Mouse (Mus musculus): ENCODE data around the gene Cab39l. TPM values are rescaled to one million over a fixed set of nuclear protein-coding genes. Genes with fewer than 3 reads are reported as not detected.

Gene Cab39l
- total and polyA plus RNA-seq, 3 experiments = 19.9 to 49.2 (median 33.1) TPM

GRCm38 (mm10) chr14:59625806-59626364 lies 185.1 kb downstream of the Cab39l start:
- Histone ChIP-seq H3K9ac (ENCODE audit: insufficient read depth, low read depth) (no peak overlapping the region), H3K36me3 (replicated peaks in 1 of 2; ENCODE audit: control insufficient read depth in 1 of 2, insufficient read depth in 1 of 2, low read length in 1 of 2) (no peaks in the 10 kb centered on the region), H3K4me2 (ENCODE audit: insufficient read depth, low read depth, poor library complexity, severe bottlenecking) (no peak overlapping the region), H3K4me3 (replicated peaks in 1 of 3; ENCODE audit: low read depth in 2 of 3, low read length in 2 of 3, poor library complexity in 1 of 3) (no peak overlapping the region), H3K79me2 (replicated peaks; ENCODE audit: control insufficient read depth, extremely low read depth, insufficient read depth, poor library complexity, severe bottlenecking) (no peaks in the 10 kb centered on the region), H3K27me3 (replicated peaks) (peaks cover 2% of the 10 kb centered on the region), H3K9me3 (replicated peaks; ENCODE audit: low read length) (no peaks in the 10 kb centered on the region), H3K4me1 (ENCODE audit: control insufficient read depth in 1 of 2, insufficient read depth in 2 of 2) (peaks cover 6 to 7% of the 10 kb centered on the region in 2 experiments), H3K27ac (ENCODE audit: insufficient read depth, low read depth) (no peak overlapping the region)
- TF ChIP-seq MXI1 (IDR thresholded peaks at IDR 0.05; ENCODE audit: low read depth, low read length) = no peak
- no peak for TF ChIP-seq PAX5 (IDR thresholded peaks at IDR 0.05; ENCODE audit: low read length)
- TF ChIP-seq ZC3H11A (IDR thresholded peaks at IDR 0.05; ENCODE audit: low read depth, low read length) = no peak
- TF ChIP-seq TCF12 (IDR thresholded peaks at IDR 0.05; ENCODE audit: low read depth, low read length) = no peak
- no peak for TF ChIP-seq NELFE (IDR thresholded peaks at IDR 0.05; ENCODE audit: low read depth, low read length)
- no peak for TF ChIP-seq ZMIZ1 (IDR thresholded peaks at IDR 0.05; ENCODE audit: low read depth, low read length)
- TF ChIP-seq KAT2A (IDR thresholded peaks at IDR 0.05; ENCODE audit: insufficient replicate concordance, low read length) = no peak
- no peak for TF ChIP-seq MAFK (IDR thresholded peaks at IDR 0.05; ENCODE audit: insufficient replicate concordance, low read length)
- TF ChIP-seq POLR2AphosphoS2 (IDR thresholded peaks at IDR 0.05; ENCODE audit: low read depth, low read length) = no peak
- no peak for TF ChIP-seq SMC3 (IDR thresholded peaks at IDR 0.05; ENCODE audit: low read depth, low read length)
- no peak for TF ChIP-seq CTCF (conservative IDR thresholded peaks at IDR 0.05 in 1 of 2, IDR thresholded peaks at IDR 0.05 in 1 of 2; ENCODE audit: low read depth in 2 of 2, low read length in 2 of 2)
- dilution Hi-C loops (cut with MboI; ENCODE audit: extremely low pct_ligation_motif_present, extremely low pct_unique_long_range_greater_than_20kb, low sequenced_read_pairs) = no loop called here
- in situ Hi-C loops (cut with MboI; ENCODE audit: low pct_ligation_motif_present, low pct_unique_long_range_greater_than_20kb, low sequenced_read_pairs) = no loop called here
- no peak for DNase-seq (ENCODE audit: extremely low read depth)

- Histone ChIP-seq H3K9ac (ENCODE audit: insufficient read depth, low read depth) (no peak overlapping the region), H3K4me2 (ENCODE audit: insufficient read depth, low read depth, poor library complexity, severe bottlenecking) (no peak overlapping the region), H3K79me2 (replicated peaks; ENCODE audit: control insufficient read depth, extremely low read depth, insufficient read depth, poor library complexity, severe bottlenecking) (no peaks in the 10 kb centered on the region), H3K4me1 (ENCODE audit: control insufficient read depth in 1 of 2, insufficient read depth in 2 of 2) (peaks cover 6 to 7% of the 10 kb centered on the region in 2 experiments), H3K27ac (ENCODE audit: insufficient read depth, low read depth) (no peak overlapping the region), H3K27me3 (replicated peaks) (peaks cover 2% of the 10 kb centered on the region), H3K9me3 (replicated peaks; ENCODE audit: low read length) (no peaks in the 10 kb centered on the region), H3K36me3 (replicated peaks in 1 of 2; ENCODE audit: control insufficient read depth in 1 of 2, insufficient read depth in 1 of 2, low read length in 1 of 2) (no peaks in the 10 kb centered on the region), H3K4me3 (replicated peaks in 1 of 3; ENCODE audit: low read depth in 2 of 3, low read length in 2 of 3, poor library complexity in 1 of 3) (no peak overlapping the region)
- DNase-seq (ENCODE audit: extremely low read depth) = no peak
- TF ChIP-seq MAZ (IDR thresholded peaks at IDR 0.05; ENCODE audit: low read depth, low read length) = no peak
- TF ChIP-seq MAX (IDR thresholded peaks at IDR 0.05; ENCODE audit: low read length) = no peak
- TF ChIP-seq ZMIZ1 (IDR thresholded peaks at IDR 0.05; ENCODE audit: low read depth, low read length) = no peak
- TF ChIP-seq UBTF (IDR thresholded peaks at IDR 0.05; ENCODE audit: low read depth, low read length) = no peak
- TF ChIP-seq JUND (conservative IDR thresholded peaks at IDR 0.05; ENCODE audit: low read depth, low read length) = no peak
- no peak for TF ChIP-seq ZC3H11A (IDR thresholded peaks at IDR 0.05; ENCODE audit: low read depth, low read length)
- no peak for TF ChIP-seq SIN3A (IDR thresholded peaks at IDR 0.05; ENCODE audit: low read length)
- dilution Hi-C loops (cut with MboI; ENCODE audit: extremely low pct_ligation_motif_present, extremely low pct_unique_long_range_greater_than_20kb, low sequenced_read_pairs) = no loop called here
- in situ Hi-C loops (cut with MboI; ENCODE audit: low pct_ligation_motif_present, low pct_unique_long_range_greater_than_20kb, low sequenced_read_pairs) = no loop called here
Measured at GRCm38 (mm10) chr14:59626711-59627110, 185.9 kb downstream of the Cab39l start.
